Mouse (Mus musculus): ENCODE results near the gene Prelp. TPM values are rescaled to one million over a fixed set of nuclear protein-coding genes. Genes with fewer than 3 reads are reported as not detected.

Prelp gene
- polyA plus RNA-seq, 1 experiment, result 212 TPM

DNA sequence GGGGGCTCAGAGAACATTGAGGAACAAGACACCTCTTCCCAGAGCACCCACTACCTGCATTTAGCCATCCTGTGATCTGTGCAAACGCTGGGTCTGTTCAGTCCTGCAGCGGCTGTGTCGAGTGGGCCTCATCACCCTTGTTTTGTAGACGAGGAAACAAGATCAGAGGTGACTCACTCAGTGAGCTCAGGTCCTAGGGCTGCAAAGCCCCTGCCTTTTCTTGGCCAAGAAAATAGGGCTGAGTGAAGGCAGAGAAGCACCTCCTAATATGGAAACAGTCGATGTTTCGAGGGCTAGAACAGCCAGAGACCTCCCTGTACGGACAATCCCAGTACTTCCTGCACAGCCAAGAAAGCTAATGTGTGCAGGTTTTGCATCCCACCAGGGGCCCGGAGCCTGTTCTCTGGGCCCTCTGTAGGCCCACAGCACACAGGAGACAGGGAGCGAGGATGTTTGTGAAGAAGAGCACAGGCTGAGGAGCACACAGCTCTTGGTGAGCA, 22.1 kb downstream of the Prelp start:
- no peak for DNase-seq (ENCODE audit: low read depth)

DNA sequence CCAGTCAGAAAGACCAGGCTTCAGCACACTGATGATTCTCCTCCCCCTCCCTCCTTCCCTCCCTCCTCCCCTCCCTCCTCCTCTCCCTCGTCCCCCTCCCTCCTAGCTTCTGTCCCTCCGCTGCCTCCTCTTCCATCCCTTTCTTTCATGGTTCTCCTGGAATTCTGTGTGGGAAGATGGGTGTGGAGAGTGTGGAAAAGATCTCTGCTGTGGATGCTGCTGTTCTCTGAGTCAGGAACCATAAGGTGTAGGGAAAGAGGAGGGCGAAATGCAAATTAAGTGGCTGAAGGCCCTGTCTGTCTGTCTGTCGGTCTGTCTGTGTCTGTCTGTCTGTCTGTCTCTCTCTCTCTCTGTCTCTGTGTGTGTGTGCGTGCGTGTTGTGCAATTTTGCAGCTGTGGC, 23.9 kb downstream of the Prelp start:
- DNase-seq (ENCODE audit: low read depth), result no peak

DNA sequence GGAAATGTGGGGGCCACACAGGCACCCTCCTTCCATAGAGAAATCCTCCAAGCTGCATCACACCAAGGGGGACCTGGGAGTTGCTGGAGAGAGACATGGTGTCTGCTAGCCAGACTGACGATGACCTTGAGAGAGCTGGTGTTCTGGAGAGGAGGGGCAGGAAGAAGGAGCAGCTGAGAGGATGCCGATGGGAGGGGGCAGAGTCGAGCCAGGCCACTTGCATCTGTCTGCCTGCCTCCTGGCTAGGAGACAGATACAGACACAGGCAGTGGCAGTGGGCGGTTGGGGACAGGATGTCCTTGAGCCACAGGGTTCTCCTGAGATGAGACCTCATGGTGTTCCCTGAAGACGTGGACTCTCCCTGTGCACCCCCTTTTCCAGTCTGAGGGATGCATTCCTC, 29.7 kb downstream of the Prelp start:
- DNase-seq (ENCODE audit: low read depth), result no peak

DNA sequence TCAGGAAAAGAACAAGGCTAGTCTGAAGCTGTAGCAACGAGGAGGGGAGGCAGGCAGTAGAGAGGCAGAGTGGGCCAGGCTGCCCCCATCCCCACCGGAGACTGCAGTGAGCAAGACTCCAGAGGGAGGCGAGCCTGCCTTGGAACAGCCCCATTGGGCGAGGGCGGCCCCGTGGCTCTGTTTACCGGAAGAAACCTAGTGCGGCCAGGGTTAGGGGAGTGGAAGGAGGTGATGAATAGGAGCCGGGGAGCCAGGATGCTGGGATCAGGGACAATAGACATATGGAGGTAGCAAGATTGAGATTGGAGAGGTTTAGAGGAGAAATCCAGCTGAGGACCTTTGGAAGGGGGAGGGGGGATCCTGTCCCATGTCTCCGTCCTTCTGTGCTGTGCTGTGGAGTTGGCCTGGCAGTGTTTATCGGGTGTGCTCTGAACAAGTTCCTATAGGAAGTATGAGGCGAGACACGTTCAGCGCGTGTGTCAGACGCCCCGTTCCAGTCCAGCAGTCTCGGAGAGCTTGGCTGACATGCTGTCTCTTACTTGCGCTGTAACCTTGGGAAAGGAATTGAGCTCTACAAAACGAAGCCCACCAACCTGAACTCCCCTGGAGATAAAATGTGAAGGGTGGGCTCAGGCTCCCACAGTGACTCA, 31.1 kb downstream of the Prelp start:
- no peak for DNase-seq (ENCODE audit: low read depth)

DNA sequence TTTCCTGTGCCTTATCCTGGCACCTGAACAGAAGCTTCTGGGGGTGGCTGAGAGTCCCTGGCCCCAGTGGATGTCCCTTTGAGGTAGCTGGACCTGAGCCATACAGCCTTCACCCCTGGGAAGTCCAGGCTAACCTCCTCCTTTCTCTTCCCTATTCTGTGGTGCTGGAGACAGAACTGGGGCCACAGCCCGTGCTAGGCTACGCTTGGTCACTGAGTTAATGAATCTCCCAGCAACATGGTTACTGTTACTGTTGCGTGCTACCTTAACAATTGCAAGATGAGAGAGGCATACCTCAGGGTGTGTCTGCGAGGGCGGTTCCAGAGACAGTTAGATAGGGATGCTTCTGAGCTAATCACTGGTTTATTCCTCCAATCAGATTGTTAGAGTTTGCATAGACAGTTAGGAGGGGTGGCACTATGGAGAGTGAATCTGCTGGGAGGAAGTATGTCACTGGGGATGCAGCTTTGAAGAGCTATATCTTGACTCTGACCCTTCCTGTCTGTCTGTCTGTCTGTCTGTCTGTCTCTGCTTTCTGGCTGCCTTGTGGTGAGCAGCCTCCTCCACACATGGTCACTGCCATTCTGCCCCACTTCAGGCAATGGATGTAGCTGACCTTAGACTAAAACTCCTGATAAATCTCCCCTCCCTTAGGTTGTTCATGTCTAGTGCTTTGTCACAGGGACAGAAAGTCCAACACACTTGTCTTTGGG, 33.5 kb downstream of the Prelp start:
- no peak for DNase-seq (ENCODE audit: low read depth)

DNA sequence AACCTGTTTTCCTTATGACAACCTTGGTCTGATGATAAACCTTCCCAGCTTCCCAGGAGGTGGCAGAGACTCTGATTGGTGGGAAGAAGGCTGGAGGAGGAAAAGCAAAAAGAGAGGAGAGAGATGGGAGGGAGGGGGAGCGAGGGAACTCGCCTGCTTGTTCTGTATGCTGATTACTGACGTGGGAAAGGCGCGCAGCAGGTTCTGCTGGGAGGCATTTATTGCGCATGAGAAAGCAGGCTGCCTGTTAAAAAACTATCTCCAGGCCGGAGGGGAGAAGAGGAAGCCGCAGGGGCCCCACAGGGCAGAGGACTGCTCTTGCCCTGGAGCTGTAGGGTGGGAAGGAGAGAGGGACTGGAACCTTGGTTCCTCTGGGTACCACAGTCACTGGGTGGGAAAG, 34.2 kb downstream of the Prelp start:
- no peak for DNase-seq (ENCODE audit: low read depth)

DNA sequence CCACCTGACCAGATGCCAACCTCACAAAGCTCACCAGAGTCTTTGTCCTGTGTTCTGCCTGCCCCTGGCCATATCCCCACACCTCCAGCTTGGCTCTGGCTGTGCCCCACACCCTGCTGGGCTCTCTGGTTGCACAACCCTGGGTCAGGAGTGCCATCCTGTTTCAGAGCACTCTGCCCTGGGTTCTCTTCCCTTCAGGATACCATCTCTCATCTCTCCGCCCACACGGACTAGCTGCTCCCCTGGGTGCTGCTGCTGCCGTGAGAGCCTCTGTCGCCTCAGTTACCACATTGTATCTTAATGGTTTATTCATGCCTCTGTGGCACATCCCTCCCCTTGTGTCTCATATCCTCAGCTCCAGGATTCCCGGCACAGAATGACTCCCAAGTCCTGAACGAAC, 34.8 kb downstream of the Prelp start:
- DNase-seq (ENCODE audit: low read depth), result no peak

DNA sequence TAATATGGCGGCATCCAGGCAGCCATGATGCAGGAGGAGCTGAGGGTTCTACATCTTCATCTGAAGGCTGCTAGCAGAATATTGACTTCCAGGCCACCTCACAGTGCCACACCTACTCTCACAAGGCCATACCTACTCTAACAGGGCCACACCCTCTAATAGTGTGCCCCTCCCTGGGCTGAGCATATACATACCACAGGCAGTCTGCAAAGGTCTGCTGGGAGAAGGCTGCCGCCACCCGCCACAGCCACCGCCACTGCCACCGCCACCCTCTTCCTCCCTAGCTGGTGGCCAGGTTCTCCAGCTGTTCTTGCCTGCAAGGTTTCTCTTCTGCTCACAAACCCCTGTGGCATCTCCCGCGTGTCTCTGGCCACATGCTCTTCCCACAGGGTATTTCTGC, 35.4 kb downstream of the Prelp start:
- no peak for DNase-seq (ENCODE audit: low read depth)

DNA sequence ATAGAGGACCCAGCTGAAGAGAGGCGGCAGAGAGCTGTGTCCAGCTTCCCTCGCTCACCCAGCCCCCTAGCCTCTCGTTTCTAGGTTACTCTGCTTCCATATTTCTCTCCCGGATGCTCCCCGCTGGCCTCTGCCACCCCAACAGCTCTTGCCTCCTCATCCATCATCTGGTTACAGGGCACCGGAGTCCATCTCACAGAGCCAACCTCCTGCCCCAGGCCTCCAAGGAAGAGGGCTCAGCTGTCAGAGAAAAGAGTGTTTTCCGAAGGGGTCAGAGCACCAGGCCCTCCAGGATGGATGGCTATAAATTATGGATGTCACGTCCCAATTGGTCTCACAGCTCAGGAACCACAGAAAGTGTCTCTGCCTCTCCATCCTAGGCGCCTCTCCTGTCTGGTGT, 36.5 kb downstream of the Prelp start:
- no peak for DNase-seq (ENCODE audit: low read depth)

DNA sequence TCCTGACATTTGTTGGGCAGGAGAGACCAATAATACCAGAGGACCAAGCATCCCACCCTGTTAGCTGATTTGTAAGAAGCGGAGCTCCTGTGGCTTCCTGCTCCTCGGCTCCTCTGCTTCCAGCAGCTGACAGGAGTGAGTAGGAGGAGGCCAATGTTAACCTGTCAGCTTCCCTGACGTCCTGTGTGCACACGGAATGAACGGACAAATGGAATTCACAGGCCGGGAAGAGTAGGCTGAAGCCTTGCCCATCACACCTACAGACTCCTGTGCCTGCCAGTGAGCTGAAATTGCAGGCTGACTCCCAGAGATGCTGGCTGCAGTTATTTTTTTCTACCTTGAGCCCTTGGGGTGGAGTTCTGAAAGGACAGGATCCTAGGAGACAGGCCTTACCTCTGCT, 37.1 kb downstream of the Prelp start:
- no peak for DNase-seq (ENCODE audit: low read depth)

DNA sequence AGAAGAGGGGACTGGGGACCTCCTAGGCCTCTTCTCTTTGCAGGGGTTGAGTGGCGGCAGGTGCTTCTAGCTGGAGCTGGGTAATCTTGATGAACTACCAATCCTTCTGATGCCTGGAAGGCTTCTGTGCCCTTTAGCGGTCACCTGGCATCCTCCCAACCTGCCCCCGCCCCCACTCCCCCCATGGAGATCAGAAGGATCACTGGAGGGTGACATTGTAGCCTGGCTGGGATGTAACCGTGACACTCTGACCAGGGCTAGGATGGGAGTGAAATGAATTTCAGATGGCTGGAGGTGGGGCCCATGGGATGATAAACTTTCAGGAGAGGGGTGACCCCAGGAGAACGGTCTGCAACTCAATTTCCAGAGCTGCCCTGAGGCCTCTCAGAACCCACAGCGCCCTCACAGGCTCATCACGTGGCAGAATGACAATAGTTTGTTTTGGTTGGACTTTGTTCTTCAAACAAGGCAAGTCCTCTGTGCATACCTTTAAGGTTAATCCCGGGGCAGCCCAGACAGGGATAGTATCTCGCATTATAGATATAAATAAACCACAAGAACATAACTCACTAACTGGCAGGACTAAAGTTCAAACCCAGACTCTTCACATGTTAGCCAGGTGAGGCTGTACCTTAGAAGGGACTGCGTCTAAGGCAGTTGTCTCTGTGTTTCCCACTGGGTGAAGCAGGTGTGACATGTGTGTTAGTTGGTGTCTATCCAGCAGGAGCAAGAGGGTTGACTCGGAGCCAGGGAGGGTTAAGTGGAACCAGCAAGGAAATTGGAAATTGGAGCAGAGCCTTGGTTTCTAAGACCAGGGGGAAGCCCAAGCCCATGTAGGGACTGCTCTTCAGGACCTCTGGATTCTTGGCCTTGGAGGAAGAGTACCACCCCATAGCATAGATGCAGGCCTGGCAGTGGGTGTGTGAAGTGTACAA, 38.7 kb downstream of the Prelp start:
- no peak for DNase-seq (ENCODE audit: low read depth)

DNA sequence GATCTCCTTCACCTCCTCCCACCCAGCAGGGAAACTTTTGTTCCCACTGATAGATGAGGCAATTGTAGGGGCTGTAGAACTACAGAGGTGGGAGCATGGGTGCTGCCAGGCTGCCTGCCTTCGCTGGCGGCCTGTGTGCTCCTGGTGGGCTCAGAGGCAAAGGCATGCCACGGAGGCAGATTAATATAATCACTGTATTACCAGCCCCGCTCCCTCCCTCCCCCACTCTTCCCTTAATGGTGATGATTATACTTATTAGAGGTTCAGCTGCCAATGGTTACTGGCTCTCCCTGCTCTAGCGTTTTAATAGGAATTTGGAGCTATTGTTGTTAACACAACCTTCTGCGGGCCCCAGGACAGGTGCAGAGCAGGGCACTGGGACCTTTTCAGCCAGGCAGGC, 39.4 kb downstream of the Prelp start:
- no peak for DNase-seq (ENCODE audit: low read depth)

DNA sequence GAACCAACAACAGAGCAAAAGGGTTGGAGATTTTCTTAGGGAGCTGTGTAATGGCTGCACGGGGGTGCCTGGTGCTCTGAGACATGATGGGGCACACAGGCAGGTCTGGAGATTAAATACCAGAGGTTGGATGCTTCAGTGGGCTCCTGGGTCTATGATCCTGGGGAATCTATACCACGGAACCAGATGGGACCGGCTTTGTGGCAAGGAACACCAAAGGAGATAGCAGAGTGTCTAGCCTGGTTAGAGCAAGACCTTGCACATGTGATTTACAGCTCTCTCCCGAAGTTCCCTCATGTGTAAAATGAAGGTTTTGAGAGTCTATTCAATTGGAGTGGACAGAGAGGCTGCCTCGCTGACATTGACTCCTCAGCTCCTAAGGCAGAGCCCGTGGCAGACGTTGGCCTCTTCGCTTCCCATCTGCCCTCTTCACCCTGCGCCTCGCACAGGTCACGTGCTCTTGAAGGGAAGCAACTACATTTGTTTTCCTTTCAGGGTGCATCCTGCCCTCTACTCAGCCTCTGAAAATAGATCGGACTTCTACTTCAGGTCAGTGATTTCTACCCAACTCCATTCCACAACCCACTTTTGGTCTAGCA, 42.3 kb downstream of the Prelp start:
- no peak for DNase-seq (ENCODE audit: low read depth)

DNA sequence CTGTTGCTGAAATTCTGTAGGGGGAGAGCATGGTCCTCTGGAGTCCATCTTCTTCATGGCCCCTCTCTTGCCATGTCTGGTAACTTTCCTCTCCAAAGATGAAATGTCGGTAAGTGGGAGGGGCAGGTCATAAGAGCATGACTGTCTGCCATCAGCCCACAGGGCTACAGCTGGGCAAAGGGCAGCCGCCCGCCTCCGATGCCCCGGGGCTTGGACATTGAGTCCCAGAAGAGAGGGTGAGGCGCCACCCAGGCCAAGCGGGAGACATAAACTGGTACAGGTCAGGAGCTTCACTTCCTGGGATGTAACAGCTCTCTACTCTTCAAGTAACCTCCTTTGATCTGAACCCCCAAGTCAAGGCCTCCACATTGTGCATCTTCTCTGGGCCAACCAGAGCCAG, 44.3 kb downstream of the Prelp start:
- DNase-seq (ENCODE audit: low read depth), result no peak

DNA sequence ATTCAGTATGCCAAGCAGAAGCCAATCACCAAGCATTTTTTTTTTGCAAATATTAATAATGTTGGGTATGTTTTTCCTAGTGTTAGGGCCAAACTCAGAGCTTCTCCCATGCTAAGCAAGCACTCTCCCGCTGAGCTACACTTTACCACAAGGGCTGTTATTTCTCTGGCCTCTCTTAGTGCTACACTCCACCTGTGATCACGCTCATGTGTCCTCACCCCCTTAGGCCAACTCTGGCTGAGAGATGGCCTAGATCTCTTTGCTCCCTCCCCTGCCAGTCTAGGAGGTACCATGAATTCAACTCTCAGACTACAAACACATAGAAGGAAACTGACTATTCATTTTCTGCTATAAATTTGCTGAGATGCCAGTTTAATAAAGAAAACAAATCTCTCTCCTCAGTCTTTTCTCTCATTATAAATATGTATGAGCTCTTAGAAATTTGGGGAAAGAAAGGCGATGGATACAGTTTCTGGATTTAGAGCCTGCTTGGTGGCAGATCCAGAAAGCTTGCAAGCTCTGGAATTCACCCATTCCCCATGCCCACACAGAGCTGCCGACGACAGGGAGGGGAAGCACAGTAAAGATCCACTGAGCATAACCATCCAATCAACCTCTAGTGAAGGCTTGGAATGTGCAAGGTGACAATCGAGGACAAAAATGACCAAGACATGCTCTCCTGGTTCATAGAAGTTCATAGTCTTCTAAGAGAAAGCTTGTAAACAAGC, 48.0 kb downstream of the Prelp start:
- no peak for DNase-seq (ENCODE audit: low read depth)

DNA sequence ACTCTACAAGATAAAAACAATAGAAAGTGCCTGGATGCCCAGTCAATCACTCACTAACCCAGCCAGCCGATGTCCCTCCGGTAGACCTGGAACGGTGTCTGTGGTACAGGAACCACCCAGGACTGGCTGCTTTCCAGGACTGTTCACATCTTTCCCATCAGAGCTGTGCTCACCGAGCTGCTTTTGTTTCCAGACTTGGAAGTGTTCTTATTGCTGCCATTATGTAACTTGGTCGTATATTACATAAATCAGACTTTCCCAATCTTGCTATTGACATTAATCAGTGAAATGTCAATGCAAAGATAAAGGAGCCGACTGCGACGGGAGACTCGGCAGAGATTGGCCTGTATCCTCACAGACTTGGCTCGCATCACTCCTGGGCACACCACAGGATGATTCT, 50.0 kb downstream of the Prelp start:
- DNase-seq (ENCODE audit: low read depth), result no peak

DNA sequence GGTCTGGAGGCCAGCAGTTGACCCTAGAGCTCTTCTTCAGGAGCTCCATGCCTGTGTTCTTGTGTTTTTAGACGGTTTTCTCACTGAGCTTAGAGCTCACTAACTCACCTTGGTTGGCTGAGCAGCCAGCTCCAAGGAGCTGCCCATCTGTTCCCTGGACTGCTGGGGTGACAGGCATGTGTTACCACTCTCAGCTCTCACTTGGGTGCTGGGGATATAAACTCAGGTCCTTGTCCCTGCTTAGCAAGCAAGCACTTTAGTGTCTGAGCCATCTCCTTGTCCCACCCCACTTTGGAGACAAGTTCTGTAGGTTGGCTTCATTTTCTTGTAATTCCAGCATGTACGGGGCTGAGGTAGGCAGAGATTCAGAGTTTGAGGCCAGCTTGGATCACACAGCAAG, 52.0 kb downstream of the Prelp start:
- DNase-seq (ENCODE audit: low read depth), result no peak

DNA sequence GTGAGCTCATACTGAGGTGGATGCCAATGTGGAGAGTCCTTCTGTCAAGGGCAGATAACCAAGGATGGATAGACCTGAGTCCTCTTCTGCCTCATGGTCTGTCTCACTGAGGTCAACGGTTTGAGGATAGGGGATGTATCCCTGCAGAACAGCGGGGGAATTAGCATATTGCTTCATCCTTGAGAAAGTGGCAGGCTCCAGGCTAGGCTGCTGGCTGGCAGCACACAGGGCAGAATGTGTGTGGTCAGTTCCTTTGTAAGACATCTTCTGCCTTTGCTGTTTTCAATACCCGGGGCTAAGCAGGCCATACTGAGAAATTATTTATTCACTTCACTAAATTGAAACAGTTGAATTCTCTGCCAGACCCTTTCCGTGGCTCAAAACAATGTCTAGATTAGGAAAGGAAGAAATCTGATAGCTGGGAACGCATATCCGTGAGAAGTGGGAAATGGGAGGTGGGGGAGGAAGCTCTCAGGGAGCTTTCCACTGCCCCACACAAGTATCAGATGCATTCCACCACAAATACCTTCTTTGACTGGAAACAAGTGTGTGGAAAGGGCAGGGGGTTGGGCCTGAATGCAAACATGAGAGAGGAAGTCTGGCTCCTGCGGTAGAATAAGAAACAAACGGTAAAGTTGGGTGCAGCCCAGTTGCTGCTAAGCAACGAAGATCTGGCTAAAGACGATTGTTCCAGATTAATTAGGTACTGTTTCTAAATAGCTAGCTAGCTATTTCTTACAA, 57.8 kb downstream of the Prelp start:
- no peak for DNase-seq (ENCODE audit: low read depth)

DNA sequence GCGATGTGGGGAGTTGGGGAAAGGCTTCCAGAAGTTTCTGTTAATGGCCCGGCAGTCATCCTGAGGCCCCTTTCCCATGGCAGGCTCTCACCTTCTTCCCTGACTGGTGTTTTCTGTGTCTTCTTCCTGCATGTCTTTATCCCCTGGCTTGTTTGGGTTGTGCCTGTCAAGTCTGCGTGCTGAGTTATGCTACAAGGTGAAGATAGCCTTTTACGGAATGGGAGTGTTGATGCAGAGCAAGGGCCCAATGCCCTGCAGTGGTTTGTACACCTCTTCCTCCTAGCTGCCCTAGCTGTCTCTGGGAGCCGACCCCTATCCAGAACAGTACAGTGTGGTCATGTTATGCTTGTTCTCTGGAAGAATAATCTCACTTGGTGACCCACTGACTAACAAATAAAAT, 60.2 kb downstream of the Prelp start:
- no peak for DNase-seq (ENCODE audit: low read depth)

Data from gonadal fat pad, adult 2 months (tissue).